Mouse (Mus musculus): ENCODE results near the gene Pgd. TPM values are rescaled to one million over a fixed set of nuclear protein-coding genes. Genes with fewer than 3 reads are reported as not detected.
"Not testable (repeated sequence)": the region's sequence is repeated elsewhere in the genome, so short reads cannot be mapped to it uniquely, and the experiment has no call there.

The Pgd gene
- polyA plus RNA-seq, 1 experiment from 2014 or later = 146 TPM

DNA sequence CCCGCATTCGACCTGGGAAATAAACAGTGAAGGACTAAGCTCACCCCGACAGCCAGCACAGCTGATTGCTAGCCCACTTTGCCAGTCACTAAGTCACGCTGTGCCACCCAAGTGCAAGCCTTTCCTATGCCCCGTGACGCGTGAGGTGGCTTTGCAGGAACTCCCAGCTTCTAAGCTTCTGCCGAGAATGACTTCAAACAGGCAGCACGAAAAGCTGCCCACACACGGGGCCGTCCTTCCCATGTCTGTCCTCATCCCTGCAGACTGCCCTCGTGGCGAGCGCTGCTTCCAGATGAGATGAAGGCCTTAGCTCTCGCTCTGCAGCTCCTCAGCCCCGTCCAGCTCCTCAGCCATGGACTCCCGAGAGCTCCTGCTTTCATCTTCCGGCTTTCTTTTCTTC, 38.1 kb downstream of the Pgd start:
- Histone ChIP-seq H3K9me3 (ENCODE audit: low read length) (no peaks in the 10 kb centered on the region), H3K4me1 (ENCODE audit: insufficient read depth, low read length) (peaks cover 7% of the 10 kb centered on the region; the same call in 1 of the 2 replicates), H3K9ac (replicated peaks; ENCODE audit: low read length) (no peak overlapping the region), H3K36me3 (ENCODE audit: insufficient read depth, low read length) (peaks cover 8% of the 10 kb centered on the region; the same call in 1 of the 2 replicates), H3K4me3 (ENCODE audit: low read length) (no peak overlapping the region), H3K27ac (ENCODE audit: low read length) (no peak overlapping the region), H3K4me2 (replicated peaks; ENCODE audit: low read depth, low read length) (no peak overlapping the region), H3K27me3 (ENCODE audit: insufficient read depth, low read length) (no peaks in the 10 kb centered on the region)
- ATAC-seq (ENCODE audit: low FRiP score, low TSS enrichment) = no peak
- 84% methylated on average over 18 of the region's 18 CpGs for WGBS

DNA sequence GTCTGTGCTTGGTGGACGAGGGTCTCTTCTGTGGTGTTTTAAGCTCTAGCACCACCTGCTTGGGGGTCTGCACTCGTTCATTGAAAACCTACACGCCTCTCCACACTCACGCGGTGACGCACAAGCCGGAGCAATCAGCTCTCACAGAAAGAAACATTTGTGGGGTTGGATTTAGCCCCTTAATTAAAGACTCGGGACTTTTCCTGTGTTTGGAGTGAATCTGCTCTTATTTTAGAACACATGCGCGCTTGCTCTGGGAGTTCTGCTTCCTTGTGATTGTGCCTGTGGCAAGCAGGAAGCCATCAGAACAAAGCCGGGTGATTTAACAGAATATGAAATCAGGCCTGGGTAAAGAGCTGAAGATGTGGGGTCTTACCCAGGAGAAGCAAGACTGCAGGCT, 39.9 kb downstream of the Pgd start, which contains the start of gene Cort:
Cort (minus strand) TSS at position 101 of the 400 bp plus-strand sequence.
- Histone ChIP-seq H3K9me3 (ENCODE audit: low read length) (no peaks in the 10 kb centered on the region), H3K4me1 (ENCODE audit: insufficient read depth, low read length) (peaks cover 7% of the 10 kb centered on the region; the same call in 1 of the 2 replicates), H3K9ac (replicated peaks; ENCODE audit: low read length) (no peak within 1 kb of the TSS), H3K27me3 (ENCODE audit: insufficient read depth, low read length) (no peaks in the 10 kb centered on the region), H3K36me3 (ENCODE audit: insufficient read depth, low read length) (peaks cover 8% of the 10 kb centered on the region; the same call in 1 of the 2 replicates), H3K27ac (ENCODE audit: low read length) (no peak within 1 kb of the TSS), H3K4me2 (replicated peaks; ENCODE audit: low read depth, low read length) (no peak within 1 kb of the TSS), H3K4me3 (ENCODE audit: low read length) (no peak within 1 kb of the TSS)
- ATAC-seq (ENCODE audit: low FRiP score, low TSS enrichment) = no peak
- WGBS = 78% methylated on average over 11 of the region's 11 CpGs

GRCm38 (mm10) chr4:149126115-149126509, 40.5 kb downstream of the Pgd start:
- no peak overlapping the region for H3K4me3 ChIP-seq (ENCODE audit: low read length)
- peaks cover 7% of the 10 kb centered on the region; the same call in 1 of the 2 replicates for H3K4me1 ChIP-seq (ENCODE audit: insufficient read depth, low read length)
- H3K4me2 ChIP-seq (replicated peaks; ENCODE audit: low read depth, low read length) = no peak overlapping the region
- H3K27ac ChIP-seq (ENCODE audit: low read length) = no peak overlapping the region
- H3K36me3 ChIP-seq (ENCODE audit: insufficient read depth, low read length) = peaks cover 8% of the 10 kb centered on the region; the same call in 1 of the 2 replicates
- H3K9ac ChIP-seq (replicated peaks; ENCODE audit: low read length) = no peak overlapping the region
- H3K9me3 ChIP-seq (ENCODE audit: low read length) = no peaks in the 10 kb centered on the region
- whole genome bisulfite sequencing = 42% methylated on average over 6 of the region's 6 CpGs
- H3K27me3 ChIP-seq (ENCODE audit: insufficient read depth, low read length) = no peaks in the 10 kb centered on the region
- ATAC-seq (ENCODE audit: low FRiP score, low TSS enrichment) = peak; percentile 63

GRCm38 (mm10) chr4:149125341-149126114, 41.0 kb downstream of the Pgd start:
- ATAC-seq (ENCODE audit: low FRiP score, low TSS enrichment) = peak; percentile 62; the same call in 1 of the 2 replicates
- Histone ChIP-seq H3K27ac (ENCODE audit: low read length) (no peak overlapping the region), H3K4me1 (ENCODE audit: insufficient read depth, low read length) (peaks cover 7% of the 10 kb centered on the region; the same call in 1 of the 2 replicates), H3K4me3 (ENCODE audit: low read length) (no peak overlapping the region), H3K9ac (replicated peaks; ENCODE audit: low read length) (no peak overlapping the region), H3K9me3 (ENCODE audit: low read length) (no peaks in the 10 kb centered on the region), H3K27me3 (ENCODE audit: insufficient read depth, low read length) (no peaks in the 10 kb centered on the region), H3K36me3 (ENCODE audit: insufficient read depth, low read length) (peaks cover 8% of the 10 kb centered on the region; the same call in 1 of the 2 replicates), H3K4me2 (replicated peaks; ENCODE audit: low read depth, low read length) (no peak overlapping the region)
- WGBS = 72% methylated on average over 11 of the region's 11 CpGs

- no peak overlapping the region for H3K27ac ChIP-seq (ENCODE audit: low read length)
- no peak overlapping the region for H3K4me3 ChIP-seq (ENCODE audit: low read length)
- no peak overlapping the region for H3K4me2 ChIP-seq (replicated peaks; ENCODE audit: low read depth, low read length)
- no peak for ATAC-seq (ENCODE audit: low FRiP score, low TSS enrichment)
- peaks cover 7% of the 10 kb centered on the region; the same call in 1 of the 2 replicates for H3K4me1 ChIP-seq (ENCODE audit: insufficient read depth, low read length)
- H3K9me3 ChIP-seq (ENCODE audit: low read length) = no peaks in the 10 kb centered on the region
- H3K36me3 ChIP-seq (ENCODE audit: insufficient read depth, low read length) = 0 out of 2 replicates have a peak, but pooled peaks cover 6% of the 10 kb centered on the region
- WGBS = 64% methylated on average over 5 of the region's 5 CpGs
- no peaks in the 10 kb centered on the region for H3K27me3 ChIP-seq (ENCODE audit: insufficient read depth, low read length)
- H3K9ac ChIP-seq (replicated peaks; ENCODE audit: low read length) = no peak overlapping the region
These were observed 43.1 kb downstream of the Pgd start for GRCm38 (mm10) chr4:149123432-149123831.

DNA sequence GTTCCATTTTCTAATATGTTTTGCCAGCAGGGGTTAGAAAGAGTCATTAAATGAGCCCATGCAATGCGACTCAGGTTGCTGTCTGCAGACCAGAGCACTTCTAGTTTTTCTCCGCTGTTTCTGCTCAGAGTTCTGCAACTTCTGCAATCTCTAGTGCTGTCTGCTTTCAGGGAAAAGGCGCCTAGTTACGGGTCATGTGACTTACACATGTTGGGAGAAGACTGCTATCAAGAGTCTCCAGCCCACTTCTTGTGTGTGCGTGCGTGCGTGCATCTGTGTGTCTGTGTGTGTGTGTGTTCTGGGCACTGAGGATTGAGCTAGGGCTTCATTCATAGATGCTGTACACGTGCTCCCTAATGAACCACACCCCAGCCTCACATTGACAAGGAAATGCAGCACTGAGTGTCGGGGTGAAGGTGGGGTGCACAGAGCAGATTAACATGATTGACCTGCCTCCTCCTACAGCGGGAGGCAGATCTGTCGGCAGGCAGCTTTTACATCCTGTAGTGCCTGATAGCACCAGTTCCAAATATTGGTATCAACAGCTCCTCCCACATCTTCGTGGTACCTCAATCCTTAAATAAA, 46.5 kb downstream of the Pgd start:
- not testable (repeated sequence) for H3K27me3 ChIP-seq (ENCODE audit: insufficient read depth, low read length); H3K27ac ChIP-seq (ENCODE audit: low read length); H3K4me3 ChIP-seq (ENCODE audit: low read length); H3K4me2 ChIP-seq (replicated peaks; ENCODE audit: low read depth, low read length); H3K36me3 ChIP-seq (ENCODE audit: insufficient read depth, low read length); ATAC-seq (ENCODE audit: low FRiP score, low TSS enrichment); H3K9ac ChIP-seq (replicated peaks; ENCODE audit: low read length); H3K9me3 ChIP-seq (ENCODE audit: low read length); H3K4me1 ChIP-seq (ENCODE audit: insufficient read depth, low read length)
- WGBS = 85% methylated on average over 12 of the region's 12 CpGs

DNA sequence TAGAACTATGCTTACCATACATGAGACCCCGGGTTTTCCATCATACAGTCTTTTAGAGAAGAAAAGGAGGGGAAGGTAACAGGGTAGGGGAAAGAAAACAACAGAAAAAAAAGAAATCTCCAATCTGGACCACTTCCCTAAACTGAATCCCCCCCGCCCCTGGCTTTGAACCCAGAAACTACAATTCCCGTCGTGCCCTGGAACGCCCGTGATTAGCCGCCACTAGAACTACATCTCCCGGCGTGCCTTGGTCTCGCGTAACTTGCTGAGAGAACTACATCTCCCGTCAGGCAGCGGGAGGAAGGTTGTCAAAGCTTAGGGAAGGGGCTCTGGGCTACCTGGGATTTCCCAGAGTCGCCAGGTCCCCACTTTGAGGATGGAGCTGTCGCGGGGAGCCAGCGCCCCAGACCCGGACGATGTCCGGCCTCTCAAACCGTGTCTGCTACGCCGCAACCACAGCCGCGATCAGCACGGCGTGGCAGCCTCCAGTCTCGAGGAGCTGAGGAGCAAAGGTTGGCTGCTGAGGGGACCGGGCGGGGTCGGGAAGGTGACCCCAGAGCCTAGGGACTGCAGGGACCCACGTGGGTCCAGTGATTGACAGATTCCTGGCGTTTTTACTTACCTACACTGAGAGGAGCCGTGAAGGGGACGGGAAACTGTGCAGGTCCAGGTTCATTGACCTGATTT, 62.6 kb downstream of the Pgd start, which contains the start of gene Dffa:
Dffa (plus strand) TSS at position 272 of the 687 bp plus-strand sequence.
- ATAC-seq (ENCODE audit: low FRiP score, low TSS enrichment) = peak; percentile 86

DNA sequence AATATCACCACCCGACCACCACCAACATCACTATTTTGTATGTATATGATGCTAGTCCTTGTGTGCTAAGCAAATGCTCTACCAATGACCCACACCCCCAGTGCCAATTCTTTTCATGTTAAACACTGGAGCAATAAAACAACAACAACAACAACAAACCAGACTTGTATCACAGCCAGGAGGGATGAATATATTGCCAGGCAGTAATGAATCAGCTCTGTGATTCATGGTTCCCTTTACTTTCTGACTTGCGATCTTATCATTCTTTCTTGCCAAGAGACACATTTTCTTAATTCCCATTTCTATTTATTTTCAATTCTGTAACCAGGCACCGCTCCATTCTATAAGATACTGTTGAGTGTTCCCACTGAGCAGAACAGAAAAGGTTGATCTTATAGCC, 65.1 kb downstream of the Pgd start:
- H3K36me3 ChIP-seq (ENCODE audit: insufficient read depth, low read length) = no peaks in the 10 kb centered on the region
- WGBS = 83% methylated on average over 3 of the region's 3 CpGs
- H3K27me3 ChIP-seq (ENCODE audit: insufficient read depth, low read length) = no peaks in the 10 kb centered on the region
- peaks cover 18% of the 10 kb centered on the region for H3K4me1 ChIP-seq (ENCODE audit: insufficient read depth, low read length)
- ATAC-seq (ENCODE audit: low FRiP score, low TSS enrichment) = no peak
- H3K9me3 ChIP-seq (ENCODE audit: low read length) = no peaks in the 10 kb centered on the region
- no peak overlapping the region for H3K27ac ChIP-seq (ENCODE audit: low read length)
- H3K4me3 ChIP-seq (ENCODE audit: low read length) = no peak overlapping the region
- no peak overlapping the region for H3K4me2 ChIP-seq (replicated peaks; ENCODE audit: low read depth, low read length)
- H3K9ac ChIP-seq (replicated peaks; ENCODE audit: low read length) = no peak overlapping the region

More for the DNA sequence above, 62.6 kb downstream of the Pgd start, which contains the start of gene Dffa:
- H3K27me3 ChIP-seq (ENCODE audit: insufficient read depth, low read length) = no peaks in the 10 kb centered on the region
- 0 out of 2 replicates have a peak, but pooled peaks cover 7% of the 10 kb centered on the region for H3K36me3 ChIP-seq (ENCODE audit: insufficient read depth, low read length)
- under 1% methylated on average over 35 of the region's 35 CpGs for WGBS
- H3K9ac ChIP-seq (replicated peaks; ENCODE audit: low read length) = peak within 1 kb of the TSS; percentile 76
- H3K27ac ChIP-seq (ENCODE audit: low read length) = no peak within 1 kb of the TSS
- peak within 1 kb of the TSS; percentile 64 for H3K4me2 ChIP-seq (replicated peaks; ENCODE audit: low read depth, low read length)
- no peaks in the 10 kb centered on the region for H3K9me3 ChIP-seq (ENCODE audit: low read length)
- peaks cover 6% of the 10 kb centered on the region for H3K4me1 ChIP-seq (ENCODE audit: insufficient read depth, low read length)
- H3K4me3 ChIP-seq (ENCODE audit: low read length) = peak within 1 kb of the TSS; percentile 83

GRCm38 (mm10) chr4:149100449-149100848, 66.1 kb downstream of the Pgd start:
- not testable (repeated sequence) for H3K27ac ChIP-seq (ENCODE audit: low read length); H3K27me3 ChIP-seq (ENCODE audit: insufficient read depth, low read length); H3K9me3 ChIP-seq (ENCODE audit: low read length); ATAC-seq (ENCODE audit: low FRiP score, low TSS enrichment); H3K4me2 ChIP-seq (replicated peaks; ENCODE audit: low read depth, low read length); H3K4me3 ChIP-seq (ENCODE audit: low read length); H3K9ac ChIP-seq (replicated peaks; ENCODE audit: low read length); H3K36me3 ChIP-seq (ENCODE audit: insufficient read depth, low read length)
- peaks cover 18% of the 10 kb centered on the region for H3K4me1 ChIP-seq (ENCODE audit: insufficient read depth, low read length)
- 90% methylated on average over 12 of the region's 12 CpGs for WGBS

Measured in kidney, embryonic 16.5 days (tissue).